Mouse (Mus musculus) kidney, postnatal 4 days (tissue): ENCODE measurements around the gene Mcrip1.
"Not testable (repeated sequence)": the region's sequence is repeated elsewhere in the genome, so short reads cannot be mapped to it uniquely, and the experiment has no call there.

ENCODE experiments used
- DNase-seq, 2 experiments: peaks; one replicate each; pipeline ENCODE4 v3.0.0; 2021; ENCODE audit warnings: mixed read lengths in 2 of 2

The Mcrip1 gene

GRCm38 (mm10) chr11:120574278-120574600 is 24.7 kb upstream of the Mcrip1 start:
- DNase-seq: no peak

- peak; percentile 17 to 38 for DNase-seq
These were observed 24.2 kb upstream of the Mcrip1 start for GRCm38 (mm10) chr11:120573585-120574277.

DNA sequence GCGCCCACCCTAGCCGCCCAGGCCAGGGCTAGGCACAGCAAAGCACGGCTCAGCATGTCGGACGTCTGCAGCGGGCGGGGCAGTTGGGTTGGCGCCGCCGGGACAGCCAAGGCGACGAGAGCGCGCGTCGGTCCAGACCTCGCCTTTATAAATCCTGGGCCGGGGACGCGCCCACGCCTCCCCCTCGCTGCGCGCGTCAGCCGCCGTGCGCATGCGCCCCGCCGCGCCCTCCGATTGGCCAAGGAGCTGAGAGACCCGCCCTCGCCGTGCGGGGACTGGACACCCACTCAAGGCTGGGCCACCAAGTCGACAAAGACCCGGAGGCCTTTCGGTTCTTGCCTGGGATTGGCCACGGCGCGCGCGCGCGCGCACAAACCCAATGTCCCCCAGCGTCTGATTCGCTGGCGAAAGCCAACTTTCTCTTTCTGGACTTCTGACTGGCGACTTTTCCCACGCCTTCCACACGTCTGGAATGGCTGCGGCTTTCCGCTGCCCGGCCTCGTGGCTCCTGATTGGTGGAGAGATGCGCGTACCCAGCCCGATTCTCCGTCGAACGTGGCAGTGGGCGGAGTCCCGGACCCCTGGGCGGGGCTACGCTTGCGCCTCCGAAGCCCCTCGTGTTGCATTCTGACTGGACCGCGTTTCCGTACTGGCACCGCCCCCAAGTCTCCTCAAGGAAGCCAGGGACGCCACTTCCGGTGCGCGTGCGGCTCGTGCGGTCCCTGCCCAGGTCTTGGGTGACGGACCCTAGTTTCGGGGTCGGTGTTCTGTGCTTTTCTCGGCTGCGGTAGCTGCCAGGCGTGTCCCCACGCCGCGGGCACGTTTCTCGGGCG is 23.4 kb upstream of the Mcrip1 start, which contains the start of gene P4hb:
Gene P4hb (minus strand): TSS at position 502 of the 833 bp plus-strand sequence.
- peak; percentile 100 for DNase-seq

DNA sequence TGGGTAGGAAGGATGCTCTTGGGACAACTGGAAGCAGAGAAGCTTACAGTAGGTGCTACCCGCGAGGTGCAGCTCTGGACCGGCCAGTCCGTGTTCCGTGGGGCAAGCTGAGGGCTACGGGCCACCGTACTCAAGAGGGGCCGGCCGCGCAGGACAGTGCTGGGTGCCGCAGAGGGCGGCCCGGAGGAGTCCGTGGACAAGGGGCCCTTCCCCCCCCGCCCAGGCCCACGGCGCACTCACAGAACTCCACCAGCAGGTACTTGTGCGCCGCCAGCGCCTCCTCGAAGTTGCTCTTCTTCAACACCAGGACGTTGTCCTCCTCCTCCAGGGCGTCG is 22.9 kb upstream of the Mcrip1 start:
- DNase-seq: no peak

GRCm38 (mm10) chr11:120571754-120572416 is 22.4 kb upstream of the Mcrip1 start:
- DNase-seq: no peak

GRCm38 (mm10) chr11:120571122-120571521 is 21.6 kb upstream of the Mcrip1 start:
- DNase-seq: no peak

GRCm38 (mm10) chr11:120568324-120568723 is 18.8 kb upstream of the Mcrip1 start:
- DNase-seq: no peak

DNA sequence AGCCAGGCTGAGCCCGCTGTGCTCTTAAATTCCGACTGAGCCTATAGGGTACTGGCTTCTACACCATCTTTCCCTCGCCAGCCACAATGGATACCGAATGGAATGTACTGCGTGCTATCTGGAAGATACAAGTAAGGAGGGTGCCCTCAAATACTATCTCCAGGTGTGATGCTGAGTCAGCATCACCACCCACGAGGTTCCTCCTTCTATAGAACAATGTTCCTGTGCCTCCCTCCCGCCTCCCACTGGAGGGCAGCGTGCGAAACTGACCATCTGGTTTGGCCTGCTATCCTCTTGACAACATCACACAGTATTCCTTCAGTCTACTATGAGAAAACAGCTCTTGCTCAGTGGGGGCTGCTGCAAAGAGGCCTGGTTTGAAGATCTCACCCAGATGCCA is 15.6 kb upstream of the Mcrip1 start:
- DNase-seq: no peak

- DNase-seq: no peak
These were observed 13.4 kb upstream of the Mcrip1 start for GRCm38 (mm10) chr11:120562949-120563348.

- DNase-seq: no peak
These were observed 11.6 kb upstream of the Mcrip1 start for GRCm38 (mm10) chr11:120560952-120561728.

- not testable (repeated sequence) for DNase-seq
These were observed 9.3 kb upstream of the Mcrip1 start for GRCm38 (mm10) chr11:120558843-120559242.

DNA sequence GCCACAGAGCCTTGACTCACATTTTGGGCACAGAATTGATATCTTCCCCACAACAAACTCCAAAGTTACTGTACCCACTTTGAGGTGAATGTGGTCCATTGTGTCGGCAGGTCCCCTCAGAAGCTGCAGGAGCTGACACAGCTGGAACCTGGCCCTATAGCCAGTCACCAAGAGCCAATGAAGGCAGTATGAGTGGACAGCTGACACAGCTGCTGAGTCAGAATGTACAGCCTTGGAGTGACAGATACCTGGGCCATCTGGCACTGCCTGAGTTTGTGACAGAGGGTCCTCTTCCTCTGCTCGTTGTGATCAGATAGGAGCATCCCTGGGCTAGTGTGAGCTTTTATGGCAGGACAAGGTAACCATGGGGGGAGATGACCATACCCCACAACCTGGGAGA is 5.7 kb upstream of the Mcrip1 start:
- no peak for DNase-seq

DNA sequence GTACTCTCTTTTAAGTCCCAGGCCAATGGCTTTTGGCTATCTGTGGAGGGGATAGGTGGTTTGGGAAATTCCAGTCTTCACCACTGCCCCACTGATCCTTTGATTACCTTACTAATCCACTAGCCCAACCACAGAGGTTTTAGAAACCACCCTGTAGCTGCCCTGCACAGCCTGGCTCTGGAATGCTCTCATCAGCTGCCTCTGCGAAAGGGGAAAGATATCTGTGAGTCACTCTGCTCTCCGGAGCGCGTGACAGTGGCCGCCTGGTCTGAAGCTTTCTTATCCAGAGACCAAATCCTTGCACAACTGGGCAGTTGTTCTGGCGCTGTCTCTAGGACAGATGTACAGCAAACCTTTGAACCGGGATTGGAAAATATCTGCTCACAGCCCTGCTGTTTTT is 5.3 kb upstream of the Mcrip1 start:
- no peak for DNase-seq

- DNase-seq: no peak
These were observed 3.2 kb upstream of the Mcrip1 start for GRCm38 (mm10) chr11:120552736-120553135.

- no peak for DNase-seq
These were observed 1.4 kb upstream of the Mcrip1 start, which contains the start of gene Ppp1r27 for GRCm38 (mm10) chr11:120550810-120551440. TSS of gene Ppp1r27 (minus strand) at chr11:120551132.

GRCm38 (mm10) chr11:120549986-120550809 is 671 bp upstream of the Mcrip1 start:
- DNase-seq: no peak

DNA sequence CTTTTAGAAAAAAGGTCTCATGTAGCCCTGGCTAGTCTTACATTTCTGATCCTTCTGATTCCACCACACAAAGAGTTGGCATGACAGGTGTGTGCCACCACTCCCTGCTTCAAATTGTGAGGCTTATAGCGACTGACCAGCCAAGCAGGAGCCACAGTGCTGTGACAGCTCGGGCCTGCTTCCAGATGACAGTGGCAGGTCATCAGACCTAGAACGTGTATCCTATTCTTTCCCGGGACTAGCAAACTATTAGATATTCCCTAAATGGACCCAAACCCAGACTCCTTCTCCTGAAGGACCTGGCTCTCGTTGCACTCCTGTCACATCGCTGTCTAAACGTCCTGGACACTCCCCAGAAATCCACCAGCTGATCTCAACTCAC is 750 bp downstream of the Mcrip1 start:
- no peak for DNase-seq

DNA sequence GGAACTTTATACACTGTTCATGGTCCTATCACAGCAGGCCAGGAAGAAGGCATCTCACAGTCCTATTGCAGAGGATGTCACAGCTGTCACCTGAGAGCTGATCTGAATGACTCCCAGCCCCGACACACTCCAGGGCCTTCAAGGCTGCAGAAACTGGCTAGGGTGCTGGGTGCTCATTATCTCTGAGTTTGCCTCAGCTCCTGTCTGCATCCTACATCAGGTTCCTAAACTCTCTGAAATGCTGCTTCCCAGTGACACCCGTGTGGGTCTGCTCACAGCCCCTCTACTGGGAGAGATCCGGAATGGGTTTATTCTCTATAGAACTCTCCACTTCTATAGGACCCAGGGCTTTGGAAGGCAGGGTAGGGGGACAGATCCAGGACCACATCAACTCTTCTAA is 1.3 kb downstream of the Mcrip1 start:
- no peak for DNase-seq

DNA sequence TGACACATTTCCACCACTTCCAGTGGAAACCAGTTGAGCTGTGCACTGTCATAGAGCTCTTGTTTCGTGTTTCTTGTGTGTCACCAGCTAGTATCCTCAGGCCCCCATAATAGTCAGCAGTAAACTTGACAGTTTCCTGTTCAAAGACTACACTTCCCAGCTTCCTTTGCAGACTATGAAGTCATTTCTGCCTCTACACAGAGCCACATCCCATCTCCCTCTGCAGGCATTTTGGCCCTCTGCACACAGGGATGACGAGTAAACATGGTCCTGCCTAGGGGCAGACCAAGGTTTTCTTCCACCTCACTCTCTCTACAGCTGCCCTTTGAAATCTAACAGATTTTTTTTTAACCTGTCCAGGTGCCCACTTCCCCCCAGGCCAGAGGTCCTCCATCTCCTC is 2.1 kb downstream of the Mcrip1 start:
- peak in 1 of 2 experiments; percentile 39 for DNase-seq

DNA sequence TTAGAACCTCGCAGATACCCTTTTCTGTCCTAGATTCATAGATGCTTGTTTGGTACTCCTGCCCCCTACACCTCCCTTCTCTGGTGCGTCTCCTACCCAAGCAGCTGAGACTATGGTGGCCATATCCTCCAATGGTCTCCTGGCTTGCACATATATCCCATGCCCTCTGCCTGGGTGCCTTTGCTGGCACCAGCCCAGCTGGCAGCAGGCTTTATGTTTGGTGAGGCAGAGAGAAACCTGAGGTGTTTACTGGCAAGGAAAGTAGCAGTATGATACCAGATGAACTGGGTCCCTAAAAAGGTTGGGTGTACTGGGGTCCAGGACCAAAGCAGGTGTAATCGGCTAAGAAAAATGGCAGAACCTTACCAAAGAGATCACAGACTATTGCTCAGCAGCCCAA is 3.6 kb downstream of the Mcrip1 start:
- peak in 1 of 2 experiments; percentile 42 for DNase-seq

GRCm38 (mm10) chr11:120542376-120542775 is 7.2 kb downstream of the Mcrip1 start:
- no peak for DNase-seq

- peak; percentile 59 to 68 for DNase-seq
These were observed 7.6 kb downstream of the Mcrip1 start for GRCm38 (mm10) chr11:120541907-120542306.
